Mouse (Mus musculus) layer of hippocampus, adult 8-10 months (tissue): ENCODE data around the gene Psmb3. TPM values are rescaled to one million over a fixed set of nuclear protein-coding genes. Genes with fewer than 3 reads are reported as not detected.

Source experiments
- DNase-seq, 2 experiments: peaks; one replicate each; pipeline ENCODE4 v3.0.0; 2022; ENCODE audit warnings: low spot score in 2 of 2
- microRNA-seq, 2 experiments: library from miRNA; unstranded; fragments of <30 nt; microRNA quantifications; one replicate each; pipeline ENCODE4 v1.2.0; 2022
- total RNA-seq, 4 experiments: library from RNA; stranded (reverse); gene quantifications; 2 replicates each; pipeline ENCODE4 v1.2.4; 2022

The Psmb3 gene
- total RNA-seq, 4 experiments from 2014 or later: 121 to 145 (median 133) TPM

DNA sequence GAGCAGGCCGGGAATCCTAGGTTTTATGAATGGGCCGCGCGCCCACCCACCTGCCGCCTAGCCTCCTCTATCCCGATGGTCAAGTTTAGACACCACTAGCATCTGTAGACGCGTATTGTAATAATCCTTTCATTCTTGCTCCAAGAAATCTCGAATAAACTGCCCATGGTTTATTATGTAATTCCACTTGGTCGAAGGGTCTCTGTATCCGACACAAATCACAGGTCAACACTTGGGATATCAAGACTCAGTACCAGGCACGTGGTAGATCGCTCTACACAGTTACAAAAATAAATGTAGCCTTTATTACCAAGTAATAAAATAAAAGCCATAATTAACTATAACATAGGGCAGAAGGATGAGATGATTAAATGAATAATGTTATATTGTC lies 42.1 kb downstream of the Psmb3 start:
- no peak for DNase-seq

DNA sequence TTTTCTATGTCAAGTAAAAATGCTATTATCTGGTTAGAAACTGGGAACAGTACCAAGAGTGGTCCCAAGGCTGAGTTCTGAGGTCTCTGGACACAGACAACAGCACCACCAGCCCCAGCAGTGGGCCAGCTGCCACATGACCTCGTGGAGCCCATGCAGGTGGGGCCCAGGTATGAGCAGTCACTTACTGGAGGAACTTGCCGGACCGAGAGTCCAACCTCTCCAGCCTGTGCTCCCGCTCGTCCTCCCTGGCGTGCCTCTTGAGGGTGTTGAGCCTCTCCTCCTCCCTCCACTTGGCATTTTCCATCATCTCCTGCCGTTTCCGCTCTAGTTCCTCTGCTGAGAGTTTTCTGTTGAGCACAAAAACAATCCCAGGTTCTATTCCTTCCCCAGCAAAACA lies 44.6 kb downstream of the Psmb3 start:
- no peak for DNase-seq

DNA sequence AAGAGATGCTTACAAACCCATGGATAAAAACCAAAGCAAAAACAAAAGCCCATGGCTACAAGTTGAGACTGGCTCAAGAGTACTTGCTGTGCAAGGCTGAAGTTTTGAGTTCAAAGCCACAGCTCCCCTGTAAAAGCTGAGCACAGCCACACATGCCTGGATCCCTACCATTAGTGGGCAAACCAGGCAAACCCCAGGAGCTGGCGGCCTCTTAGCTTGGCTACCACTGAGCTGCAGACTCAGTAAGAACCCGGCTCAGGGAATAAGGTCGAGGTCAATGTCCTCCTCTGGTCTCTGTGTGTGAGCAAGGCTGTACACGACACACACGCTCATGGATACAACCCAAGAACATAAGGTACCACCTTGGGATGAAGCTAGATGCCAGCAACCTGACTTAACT lies 45.3 kb downstream of the Psmb3 start:
- no peak for DNase-seq

DNA sequence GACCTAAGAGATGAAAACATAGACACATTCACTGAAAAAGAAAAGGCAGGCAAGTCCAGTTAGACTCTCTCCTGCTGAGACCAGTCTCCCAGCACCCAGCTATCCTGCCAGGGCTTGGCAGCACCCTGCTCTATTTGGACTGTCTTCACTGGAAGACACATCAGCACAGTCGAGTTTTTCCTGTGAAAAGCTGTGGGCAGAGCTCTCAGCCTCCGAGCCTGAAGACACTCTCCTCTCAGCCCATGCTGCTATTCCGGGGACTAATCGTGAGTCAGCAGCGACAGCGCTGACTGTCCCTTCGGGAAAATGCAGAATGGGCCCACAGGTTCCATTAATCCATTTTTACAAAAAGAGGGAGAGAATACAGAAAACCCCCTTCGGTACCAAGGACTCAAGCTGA lies 50.1 kb downstream of the Psmb3 start:
- no peak for DNase-seq

DNA sequence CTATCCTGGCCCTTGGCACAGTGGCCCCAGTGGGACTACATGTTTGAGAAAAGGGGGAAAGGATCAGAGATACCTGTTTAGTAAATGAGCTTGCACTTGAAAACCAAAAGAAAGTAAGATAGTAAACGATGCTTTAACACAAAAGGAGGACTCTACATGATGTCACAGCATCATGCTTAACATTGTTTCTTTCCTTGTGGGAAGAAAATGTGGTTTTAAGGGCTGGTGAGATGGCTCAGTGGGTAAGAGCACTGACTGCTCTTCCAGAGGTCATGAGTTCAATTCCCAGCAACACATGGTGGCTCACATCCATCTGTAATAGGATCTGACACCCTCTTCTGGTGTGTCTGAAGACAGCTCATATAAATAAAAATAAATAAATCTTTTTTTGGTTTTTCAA lies 54.9 kb downstream of the Psmb3 start:
- no peak for DNase-seq

DNA sequence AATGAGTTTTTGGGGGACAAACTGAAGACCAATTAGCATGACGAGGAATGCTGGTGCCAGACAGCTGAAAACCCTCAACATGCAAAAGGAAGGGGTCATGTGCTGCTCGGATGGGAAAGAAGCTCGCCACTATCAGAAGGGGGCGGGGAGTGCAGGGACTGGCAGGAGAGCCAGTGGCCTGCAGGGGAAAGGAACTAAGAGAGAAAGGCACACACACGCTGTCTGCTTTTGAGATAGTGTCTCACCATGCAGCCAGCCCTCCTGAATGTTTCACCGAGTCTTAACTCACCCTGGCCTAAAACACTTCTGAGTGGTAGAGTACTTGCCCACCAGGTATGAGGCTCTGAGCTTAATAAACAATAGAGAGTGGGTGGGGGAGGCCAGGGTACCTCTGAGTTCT lies 55.7 kb downstream of the Psmb3 start:
- no peak for DNase-seq

DNA sequence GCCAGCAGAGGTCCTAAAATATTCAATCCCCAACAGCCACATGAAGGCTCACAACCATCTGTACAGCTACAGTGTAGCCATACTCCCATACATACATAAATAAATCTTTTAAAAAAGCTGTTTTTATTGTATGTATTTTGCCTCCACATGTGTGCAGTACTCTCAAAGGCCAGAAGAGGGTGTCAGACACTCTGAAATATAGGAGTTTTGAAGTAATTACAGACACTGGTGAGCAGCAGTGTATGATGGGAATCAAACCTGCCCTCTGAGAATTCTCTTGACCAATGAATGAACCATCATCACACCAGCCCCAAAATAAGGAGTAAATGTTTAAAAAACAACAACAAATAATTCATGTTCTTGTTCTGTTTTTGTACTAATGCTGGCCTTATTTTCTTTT lies 58.4 kb downstream of the Psmb3 start:
- no peak for DNase-seq

Small RNAs within 50 kb of the gene (microRNA-seq; reads per million reads assigned to microRNA genes)
- gene Gm24158 (0 to 1.3 reads per million in 2 experiments), gene Mir6927 (0 to 0.51 reads per million in 2 experiments), gene Mir8102 (0 to 0.96 reads per million in 2 experiments)

Other genes with a start within 250 kb of the Psmb3 start
- under 1 TPM in 1 of 4 experiments, not detected in 3; 0.29 TPM for gene 4933428G20Rik, start 203.1 kb upstream of the Psmb3 start, total RNA-seq
- 100 to 1,000 TPM; 212 to 220 (median 217) TPM for gene Srcin1, start 127.2 kb upstream of the Psmb3 start, total RNA-seq
- 10 to 100 TPM; 28.9 to 38.6 (median 33.9) TPM for gene Epop, start 73.7 kb upstream of the Psmb3 start, total RNA-seq
- 100 to 1,000 TPM; 110 to 149 (median 126) TPM for gene Mllt6, start 40.0 kb upstream of the Psmb3 start, total RNA-seq
- 10 to 100 TPM; 45.2 to 60.0 (median 56.7) TPM for gene Cisd3, start 17.6 kb upstream of the Psmb3 start, total RNA-seq
- 10 to 100 TPM; 23.9 to 35.3 (median 29.0) TPM for gene Pcgf2, start 2.9 kb upstream of the Psmb3 start, total RNA-seq
- gene Pip4k2b, start 41.3 kb downstream of the Psmb3 start, total RNA-seq: 100 to 1,000 TPM in 3 of 4 experiments, 10 to 100 TPM in 1; 97.5 to 127 (median 109) TPM
- 10 to 100 TPM; 18.6 to 22.2 (median 20.6) TPM for gene Cwc25, start 63.2 kb downstream of the Psmb3 start, total RNA-seq
- gene 1700001P01Rik, start 72.5 kb downstream of the Psmb3 start, total RNA-seq: 1 to 10 TPM in 1 of 4 experiments, under 1 TPM in 2, not detected in 1; 0.93 to 1.4 (median 0.98) TPM
- 100 to 1,000 TPM; 304 to 481 (median 389) TPM for gene Rpl23, start 79.0 kb downstream of the Psmb3 start, total RNA-seq
- 100 to 1,000 TPM; 102 to 109 (median 104) TPM for gene Lasp1, start 95.6 kb downstream of the Psmb3 start, total RNA-seq
- gene B230217C12Rik, start 137.4 kb downstream of the Psmb3 start, total RNA-seq: 10 to 100 TPM; 58.6 to 70.2 (median 68.1) TPM
- gene Fbxo47, start 180.8 kb downstream of the Psmb3 start, total RNA-seq: 1 to 10 TPM; 1.9 to 4.6 (median 2.4) TPM